Mouse (Mus musculus) neural tube, embryonic 14.5 days (tissue): Measurements from ENCODE around the gene Rab32. TPM values are rescaled to one million over a fixed set of nuclear protein-coding genes. Genes with fewer than 3 reads are reported as not detected.
"Not testable (repeated sequence)": the region's sequence is repeated elsewhere in the genome, so short reads cannot be mapped to it uniquely, and the experiment has no call there.

Source experiments
- ATAC-seq: fragments of 200-750 bp; cut with Nextera tagmentation; 2 replicates; pipeline ENCODE4 v1.8.0; 2017; ENCODE audit warnings: low read depth, mild to moderate bottlenecking, moderate TSS enrichment, moderate library complexity
- H3K27ac ChIP-seq: fragments of 300-500 bp; sonication (generic); 2 replicates; pipeline ENCODE4 v1.5.1; 2014; ENCODE audit warnings: low read depth, mild to moderate bottlenecking, control low read depth, low read length, moderate library complexity, mixed read lengths
- H3K27me3 ChIP-seq: fragments of 300-500 bp; sonication (generic); 2 replicates; pipeline ENCODE4 v1.6.1; 2014; ENCODE audit warnings: low read length; ENCODE audit not compliant: control insufficient read depth, insufficient read depth
- H3K36me3 ChIP-seq: fragments of 300-500 bp; sonication (generic); 2 replicates; pipeline ENCODE4 v1.6.1; 2014; ENCODE audit warnings: low read length, mixed read lengths; ENCODE audit not compliant: control insufficient read depth, insufficient read depth
- H3K4me1 ChIP-seq: fragments of 300-500 bp; sonication (generic); 2 replicates; pipeline ENCODE4 v1.6.1; 2014; ENCODE audit warnings: low read length; ENCODE audit not compliant: control insufficient read depth, insufficient read depth
- H3K4me2 ChIP-seq: fragments of 300-500 bp; sonication (generic); 2 replicates; pipeline ENCODE4 v1.6.1; 2014; ENCODE audit warnings: mild to moderate bottlenecking, low read depth, low read length, control low read depth
- H3K4me3 ChIP-seq: fragments of 300-500 bp; sonication (generic); 2 replicates; pipeline ENCODE4 v1.5.1; 2014; ENCODE audit warnings: low read depth, low read length, control low read depth, mixed read lengths
- H3K9ac ChIP-seq: fragments of 300-500 bp; sonication (generic); replicated peaks from 2 replicates; pipeline ENCODE4 v1.6.1; 2014; ENCODE audit warnings: low read depth, mild to moderate bottlenecking, control low read depth, low read length, mixed read lengths
- H3K9me3 ChIP-seq: fragments of 300-500 bp; sonication (generic); 2 replicates; pipeline ENCODE4 v1.6.1; 2016; ENCODE audit warnings: low read length; ENCODE audit not compliant: control insufficient read depth
- WGBS: fragments of 180-500 bp; shearing (Covaris S2); extraction: QIAGEN DNeasy Blood & Tissue Kit; methylation state at CpG from one replicate; pipeline ENCODE4 v1.1.7; 2014; 5-methylcytosine and 5-hydroxymethylcytosine counted together
- polyA plus RNA-seq: library from polyadenylated mRNA; unstranded; fragments of >200 nt; fragmentation: Nextera tagmentation; extraction: Ambion mirVana; gene quantifications from 2 replicates; pipeline ENCODE4 v1.2.1, GENCODE M21; 2014

Rab32 gene
- 3.6 and 4.8 TPM in 2 replicates for polyA plus RNA-seq

- under 1% methylated on average over 51 of the region's 51 CpGs for WGBS
- no peaks in the 10 kb centered on the region for H3K27me3 ChIP-seq
- H3K9me3 ChIP-seq = no peaks in the 10 kb centered on the region
Observed at GRCm38 (mm10) chr10:10557570-10558336, at the start of gene Rab32. Gene Rab32 (minus strand): TSS chr10:10558265.

DNA sequence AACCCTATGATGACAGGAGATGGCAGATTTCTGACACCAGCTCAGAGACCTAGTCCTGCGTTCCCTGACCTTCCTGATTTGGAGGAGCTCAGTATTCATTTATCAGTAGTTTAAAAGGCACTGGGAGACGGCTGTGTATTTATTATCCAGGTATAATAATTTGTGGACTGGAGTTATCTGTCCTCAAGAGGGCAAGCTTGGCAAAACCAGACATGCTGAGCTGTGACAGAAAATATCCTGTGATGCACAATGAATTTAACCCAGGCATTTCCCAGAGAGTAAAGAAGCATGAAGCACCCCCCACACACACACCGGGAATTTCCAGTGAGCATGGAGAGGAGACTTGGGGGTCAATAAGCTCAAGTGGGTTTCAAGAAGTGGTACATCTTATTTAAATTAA is 42.7 kb upstream of the Rab32 start:
- H3K9ac ChIP-seq = no peak overlapping the region
- no peaks in the 10 kb centered on the region for H3K36me3 ChIP-seq
- H3K9me3 ChIP-seq = no peaks in the 10 kb centered on the region
- H3K27ac ChIP-seq = no peak overlapping the region
- WGBS = 76% methylated on average over 3 of the region's 3 CpGs
- no peaks in the 10 kb centered on the region for H3K4me1 ChIP-seq
- no peak overlapping the region for H3K4me3 ChIP-seq
- H3K27me3 ChIP-seq = no peaks in the 10 kb centered on the region
- ATAC-seq = no peak
- H3K4me2 ChIP-seq = no peak overlapping the region

More at GRCm38 (mm10) chr10:10557570-10558336, at the start of gene Rab32:
- H3K4me1 ChIP-seq = peaks cover 3% of the 10 kb centered on the region; the same call in 1 of the 2 replicates
- ATAC-seq = peak; percentile 99
- peak within 1 kb of the TSS; percentile 58 for H3K9ac ChIP-seq
- peak within 1 kb of the TSS; percentile 59 for H3K4me3 ChIP-seq
- H3K4me2 ChIP-seq = peak within 1 kb of the TSS; percentile 98
- no peak within 1 kb of the TSS for H3K27ac ChIP-seq
- H3K36me3 ChIP-seq = no peaks in the 10 kb centered on the region

GRCm38 (mm10) chr10:10597495-10597894 is 39.4 kb upstream of the Rab32 start:
- H3K4me2 ChIP-seq, H3K27me3 ChIP-seq, H3K4me3 ChIP-seq, H3K9ac ChIP-seq, H3K9me3 ChIP-seq, H3K4me1 ChIP-seq, H3K36me3 ChIP-seq, H3K27ac ChIP-seq, ATAC-seq: not testable (repeated sequence)
- 95% methylated on average over 2 of the region's 2 CpGs for WGBS

- Histone ChIP-seq H3K9me3 (no peaks in the 10 kb centered on the region), H3K27me3 (no peaks in the 10 kb centered on the region), H3K9ac (no peak overlapping the region), H3K27ac (no peak overlapping the region), H3K4me1 (no peaks in the 10 kb centered on the region), H3K4me3 (no peak overlapping the region), H3K36me3 (no peaks in the 10 kb centered on the region), H3K4me2 (no peak overlapping the region)
- ATAC-seq = no peak
- 88% methylated on average over 3 of the region's 3 CpGs for WGBS
Observed at GRCm38 (mm10) chr10:10580811-10581210, 22.7 kb upstream of the Rab32 start.

GRCm38 (mm10) chr10:10579821-10580220 is 21.8 kb upstream of the Rab32 start:
- H3K4me3 ChIP-seq = no peak overlapping the region
- no peak overlapping the region for H3K9ac ChIP-seq
- no peaks in the 10 kb centered on the region for H3K9me3 ChIP-seq
- no peak for ATAC-seq
- no peaks in the 10 kb centered on the region for H3K4me1 ChIP-seq
- no peak overlapping the region for H3K27ac ChIP-seq
- H3K4me2 ChIP-seq = no peak overlapping the region
- WGBS = 83% methylated on average over 1 of the region's 1 CpGs
- H3K27me3 ChIP-seq = no peaks in the 10 kb centered on the region
- no peaks in the 10 kb centered on the region for H3K36me3 ChIP-seq

DNA sequence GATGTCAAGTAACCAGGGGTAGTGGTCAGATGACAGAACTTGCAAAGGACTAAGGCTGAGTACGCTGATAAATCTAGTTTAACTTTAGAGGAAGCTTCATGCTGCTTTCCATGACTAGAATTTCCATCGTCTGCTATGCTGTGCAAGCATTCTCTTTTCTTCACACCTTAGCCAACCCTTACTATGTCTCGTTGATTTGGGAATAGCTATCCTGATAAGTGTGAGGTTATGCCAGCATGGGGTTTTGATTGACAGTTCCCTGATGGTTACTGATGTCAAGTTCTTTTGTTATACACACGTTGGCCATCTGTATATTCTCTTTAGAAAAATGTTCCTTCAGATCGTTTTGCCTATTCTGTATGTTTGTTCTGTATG is 259 bp upstream of the Rab32 start:
- Histone ChIP-seq H3K9ac (no peak overlapping the region), H3K4me3 (peak overlapping the region; percentile 59), H3K27ac (no peak overlapping the region), H3K36me3 (no peaks in the 10 kb centered on the region), H3K4me1 (peaks cover 3% of the 10 kb centered on the region; the same call in 1 of the 2 replicates), H3K4me2 (peak overlapping the region; percentile 98), H3K9me3 (no peaks in the 10 kb centered on the region), H3K27me3 (no peaks in the 10 kb centered on the region)
- 45% methylated on average over 5 of the region's 5 CpGs for WGBS
- ATAC-seq = no peak; the same call in 1 of the 2 replicates

- Histone ChIP-seq H3K9me3 (no peaks in the 10 kb centered on the region), H3K27me3 (no peaks in the 10 kb centered on the region), H3K4me2 (peak overlapping the region; percentile 98), H3K4me3 (peak overlapping the region; percentile 59), H3K27ac (no peak overlapping the region), H3K36me3 (no peaks in the 10 kb centered on the region), H3K4me1 (peaks cover 3% of the 10 kb centered on the region; the same call in 1 of the 2 replicates), H3K9ac (no peak overlapping the region)
- WGBS = 10% methylated on average over 8 of the region's 8 CpGs
- peak; percentile 39; the same call in 1 of the 2 replicates for ATAC-seq
Observed at GRCm38 (mm10) chr10:10557085-10557484, 980 bp downstream of the Rab32 start.

- WGBS = 92% methylated on average over 3 of the region's 3 CpGs
- Histone ChIP-seq H3K36me3 (no peaks in the 10 kb centered on the region), H3K9ac (no peak overlapping the region), H3K27ac (no peak overlapping the region), H3K4me1 (peaks cover 3% of the 10 kb centered on the region; the same call in 1 of the 2 replicates), H3K9me3 (no peaks in the 10 kb centered on the region), H3K27me3 (no peaks in the 10 kb centered on the region), H3K4me2 (no peak overlapping the region), H3K4me3 (no peak overlapping the region)
- ATAC-seq = no peak
Observed at GRCm38 (mm10) chr10:10555676-10556075, 2.4 kb downstream of the Rab32 start.

- H3K27ac ChIP-seq = no peak overlapping the region
- H3K9me3 ChIP-seq = no peaks in the 10 kb centered on the region
- no peak for ATAC-seq
- 79% methylated on average over 5 of the region's 5 CpGs for WGBS
- no peaks in the 10 kb centered on the region for H3K36me3 ChIP-seq
- H3K4me2 ChIP-seq = no peak overlapping the region
- peaks cover 3% of the 10 kb centered on the region; the same call in 1 of the 2 replicates for H3K4me1 ChIP-seq
- H3K27me3 ChIP-seq = no peaks in the 10 kb centered on the region
- no peak overlapping the region for H3K4me3 ChIP-seq
- no peak overlapping the region for H3K9ac ChIP-seq
Observed at GRCm38 (mm10) chr10:10555221-10555620, 2.8 kb downstream of the Rab32 start.
